27 mouse cellular contexts compared by ENCODE assay signal in genomic region chr3:84723996-84724395, GRCm38 (mm10).
"Had no signal": no experiment of that assay in that cellular context is flagged by ENCODE, and none has a peak within 500 bp of the region (broad histone marks: within the 10 kb centered on the region; RNA-seq: fewer than 3 reads in every experiment).

No protein-coding gene starts in this region.

- H3K4me2 ChIP-seq: embryonic facial prominence, embryonic 12.5 days; embryonic facial prominence, embryonic 13.5 days; embryonic facial prominence, embryonic 15.5 days; forebrain, embryonic 12.5 days; forebrain, embryonic 13.5 days; forebrain, embryonic 15.5 days had no signal

- H3K27ac ChIP-seq: embryonic facial prominence, embryonic 10.5 days; embryonic facial prominence, embryonic 12.5 days; embryonic facial prominence, embryonic 13.5 days; embryonic facial prominence, embryonic 15.5 days; forebrain, embryonic 10.5 days; forebrain, embryonic 12.5 days; forebrain, embryonic 13.5 days; forebrain, embryonic 15.5 days; gastrocnemius, adult 2 months; heart, adult 2 months had no signal

- ATAC-seq: forebrain, embryonic 13.5 days; forebrain, embryonic 14.5 days; forebrain, embryonic 15.5 days; forebrain, embryonic 16.5 days; forebrain, postnatal 0 days had no signal

- H3K36me3 ChIP-seq: embryonic facial prominence, embryonic 10.5 days; embryonic facial prominence, embryonic 12.5 days; embryonic facial prominence, embryonic 13.5 days; embryonic facial prominence, embryonic 15.5 days; forebrain, embryonic 10.5 days; forebrain, embryonic 12.5 days; forebrain, embryonic 15.5 days had no signal

- H3K9me3 ChIP-seq: embryonic facial prominence, embryonic 10.5 days; embryonic facial prominence, embryonic 12.5 days; embryonic facial prominence, embryonic 13.5 days; embryonic facial prominence, embryonic 15.5 days; forebrain, embryonic 10.5 days; forebrain, embryonic 12.5 days; forebrain, embryonic 13.5 days; forebrain, embryonic 15.5 days had no signal

- H3K27me3 ChIP-seq: embryonic facial prominence, embryonic 12.5 days; embryonic facial prominence, embryonic 13.5 days; embryonic facial prominence, embryonic 15.5 days; forebrain, embryonic 12.5 days; forebrain, embryonic 13.5 days; forebrain, embryonic 15.5 days had no signal

- H3K4me1 ChIP-seq: embryonic facial prominence, embryonic 10.5 days; embryonic facial prominence, embryonic 12.5 days; embryonic facial prominence, embryonic 13.5 days; embryonic facial prominence, embryonic 15.5 days; forebrain, embryonic 10.5 days; forebrain, embryonic 12.5 days; forebrain, embryonic 13.5 days; forebrain, embryonic 15.5 days had no signal

- DNase-seq: cerebellum, adult 8-10 months; cerebellum, adult 9-10 months; cerebellum, adult 9-11 months; cerebellum, postnatal 10 days; cerebellum, postnatal 14 days; cerebellum, postnatal 25 days; cerebellum, postnatal 36 days; embryo, embryonic 11 days; forebrain, postnatal 0 days; gastrocnemius, adult 2 months; gastrocnemius, postnatal 10 days; gastrocnemius, postnatal 14 days; gastrocnemius, postnatal 25 days; gastrocnemius, postnatal 36 days; heart, adult 18-20 months; heart, adult 2 months had no signal

- H3K4me3 ChIP-seq: embryonic facial prominence, embryonic 10.5 days; embryonic facial prominence, embryonic 12.5 days; embryonic facial prominence, embryonic 13.5 days; embryonic facial prominence, embryonic 15.5 days; erythroblast, embryonic 14.5 days; forebrain, embryonic 10.5 days; forebrain, embryonic 12.5 days; forebrain, embryonic 13.5 days; forebrain, embryonic 15.5 days; gastrocnemius, adult 2 months; heart, adult 2 months had no signal

- H3K9ac ChIP-seq: embryonic facial prominence, embryonic 12.5 days; embryonic facial prominence, embryonic 13.5 days; embryonic facial prominence, embryonic 15.5 days; forebrain, embryonic 12.5 days; forebrain, embryonic 13.5 days; forebrain, embryonic 15.5 days; forebrain, postnatal 0 days had no signal
